In the genomic region with DNA sequence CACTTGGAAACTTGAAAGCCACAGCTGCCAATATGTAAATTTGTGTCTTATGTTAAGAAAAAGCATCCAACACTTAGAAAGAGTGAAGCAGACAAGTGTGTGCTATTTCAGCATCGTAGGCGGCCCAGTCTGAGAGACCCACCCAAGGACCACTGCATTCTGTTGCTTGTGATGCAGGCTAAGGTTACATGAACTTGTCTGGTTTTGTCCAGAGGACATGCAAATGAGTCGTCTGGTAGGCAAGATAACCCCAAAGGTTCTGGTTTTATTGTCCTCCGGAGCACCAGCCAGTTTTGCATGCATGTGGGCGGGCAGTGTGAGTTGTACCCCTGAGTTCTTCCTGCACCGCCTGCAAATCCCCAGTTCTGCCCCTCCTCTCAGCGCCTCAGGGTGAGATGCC, we compare ENCODE assay signal across 18 mouse cellular contexts.
"Had no signal": no experiment of that assay in that cellular context is flagged by ENCODE, and none has a peak within 500 bp of the region (broad histone marks: within the 10 kb centered on the region; RNA-seq: fewer than 3 reads in every experiment).

No protein-coding gene starts in this region.

- H3K4me2 ChIP-seq: limb, embryonic 15.5 days; liver, embryonic 11.5 days; lung, embryonic 14.5 days; midbrain, embryonic 13.5 days; neural tube, embryonic 12.5 days; neural tube, embryonic 15.5 days had no signal

- DNase-seq: kidney, adult 9 months; kidney, postnatal 14 days; kidney, postnatal 4 days; left cerebral cortex, postnatal 4 days; liver, postnatal 0 days; lung, embryonic 14.5 days; lung, postnatal 10 days; lung, postnatal 36 days; thymus, adult 18-20 months; thymus, postnatal 36 days had no signal

- H3K9ac ChIP-seq: limb, embryonic 15.5 days; liver, embryonic 14.5 days; liver, postnatal 0 days; lung, embryonic 14.5 days; midbrain, embryonic 13.5 days; neural tube, embryonic 12.5 days; neural tube, embryonic 15.5 days had no signal

- H3K36me3 ChIP-seq: limb, embryonic 15.5 days; midbrain, embryonic 10.5 days; neural tube, embryonic 15.5 days had no signal

- H3K4me1 ChIP-seq: neural tube, embryonic 12.5 days; neural tube, embryonic 15.5 days had no signal

- ATAC-seq: liver, postnatal 0 days; midbrain, embryonic 13.5 days had no signal

- H3K27me3 ChIP-seq: limb, embryonic 15.5 days; megakaryocyte, embryonic 14.5 days; midbrain, embryonic 13.5 days; neural tube, embryonic 12.5 days; neural tube, embryonic 15.5 days had no signal

- H3K9me3 ChIP-seq: limb, embryonic 15.5 days; midbrain, embryonic 10.5 days; midbrain, embryonic 13.5 days; neural tube, embryonic 12.5 days; neural tube, embryonic 15.5 days had no signal

- H3K27ac ChIP-seq: limb, embryonic 15.5 days; liver, embryonic 14.5 days; midbrain, embryonic 10.5 days; midbrain, embryonic 13.5 days; neural tube, embryonic 12.5 days; neural tube, embryonic 15.5 days had no signal

- H3K4me3 ChIP-seq: limb, embryonic 15.5 days; megakaryocyte, embryonic 14.5 days; midbrain, embryonic 10.5 days; midbrain, embryonic 13.5 days; neural tube, embryonic 12.5 days; neural tube, embryonic 15.5 days had no signal
